Mouse (Mus musculus): ENCODE data around the gene Hoxa4.

Gene Hoxa4

DNA sequence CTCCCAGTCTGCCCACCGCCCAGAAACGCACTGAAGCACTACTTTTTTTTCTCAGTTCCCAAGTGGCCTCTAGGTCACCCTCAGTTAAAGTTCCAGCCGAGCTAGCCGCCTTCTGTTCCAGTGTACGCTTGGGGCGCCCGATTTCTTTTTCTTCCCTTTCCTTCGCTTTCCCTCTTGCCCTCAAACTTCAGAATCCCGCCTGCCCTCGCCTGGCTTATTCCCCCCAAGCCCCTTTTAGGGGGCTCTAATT, 11.5 kb upstream of the Hoxa4 start:
- no peak for DNase-seq

DNA sequence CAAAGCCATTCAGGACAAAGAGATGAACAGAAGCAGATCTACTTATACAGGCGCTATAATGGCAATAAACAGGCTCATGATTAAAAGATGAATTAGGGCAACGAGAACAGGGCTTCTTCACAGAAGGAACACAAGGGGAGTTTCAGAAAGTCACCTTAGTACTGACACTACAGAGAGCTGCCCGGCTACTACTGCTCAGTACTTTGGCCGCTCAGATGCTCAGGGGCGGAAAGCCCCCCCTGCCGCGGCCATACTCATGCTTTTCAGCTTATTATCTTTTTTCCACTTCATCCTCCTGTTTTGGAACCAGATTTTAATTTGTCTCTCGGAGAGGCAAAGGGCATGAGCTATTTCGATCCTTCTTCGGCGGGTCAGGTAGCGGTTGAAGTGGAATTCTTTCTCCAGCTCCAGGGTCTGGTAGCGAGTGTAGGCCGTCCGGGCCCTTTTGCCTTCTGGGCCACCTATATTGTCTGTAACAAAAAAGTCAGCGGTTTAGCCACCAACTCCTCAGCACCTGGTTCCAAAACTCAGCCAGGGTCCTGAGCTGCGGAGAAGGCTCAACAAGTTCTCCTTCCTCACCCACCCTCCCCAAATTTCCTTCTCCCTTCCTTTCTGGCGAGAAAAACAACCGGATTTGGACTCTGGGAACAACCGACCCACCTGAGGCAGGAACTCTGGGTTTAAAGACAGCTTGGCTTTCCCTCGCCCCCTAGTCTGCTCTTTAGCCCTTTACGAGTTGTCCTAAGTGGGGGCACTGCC, 11.0 kb upstream of the Hoxa4 start:
- no peak for DNase-seq

- DNase-seq: no peak
These were observed 9.7 kb upstream of the Hoxa4 start for GRCm38 (mm10) chr6:52201269-52201668.

- DNase-seq: no peak
These were observed 9.2 kb upstream of the Hoxa4 start for GRCm38 (mm10) chr6:52200751-52201250.

DNA sequence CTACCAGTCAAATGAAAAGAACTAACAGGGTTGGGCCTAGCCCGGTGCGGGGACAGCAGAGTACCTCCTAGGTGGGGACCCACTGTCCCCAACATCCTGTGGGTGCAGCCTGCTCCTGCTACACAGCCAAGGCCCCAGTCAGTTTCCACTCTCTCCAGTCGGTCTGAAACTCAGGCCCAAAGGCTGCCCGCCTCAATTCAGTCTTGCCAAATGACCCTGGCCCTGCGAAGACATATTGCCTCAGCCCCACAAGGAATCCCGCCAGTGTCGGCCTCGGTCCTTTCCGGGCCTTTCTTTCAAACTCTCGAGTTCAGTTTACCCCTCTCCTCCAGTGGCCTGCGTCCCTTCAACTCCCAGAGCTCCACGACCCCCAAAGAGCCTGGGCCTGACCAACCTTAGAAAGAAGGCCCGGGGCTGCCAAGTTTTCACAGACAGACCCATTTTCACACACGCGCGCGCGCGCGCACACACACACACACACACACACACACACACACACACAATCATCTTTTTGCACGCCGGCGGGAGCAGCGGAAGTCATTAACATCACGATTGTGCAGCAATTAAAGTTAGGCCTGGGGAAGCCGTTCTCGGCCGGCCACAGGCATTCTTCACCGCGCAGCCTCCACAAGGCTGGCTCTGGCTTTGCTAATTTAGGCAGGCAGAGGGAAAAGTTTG, 8.7 kb upstream of the Hoxa4 start:
- peak; percentile 60 for DNase-seq

- peak; percentile 69 for DNase-seq
These were observed 5.7 kb upstream of the Hoxa4 start for GRCm38 (mm10) chr6:52197271-52197670.

- no peak for DNase-seq
These were observed 5.3 kb upstream of the Hoxa4 start for GRCm38 (mm10) chr6:52196811-52197210.

DNA sequence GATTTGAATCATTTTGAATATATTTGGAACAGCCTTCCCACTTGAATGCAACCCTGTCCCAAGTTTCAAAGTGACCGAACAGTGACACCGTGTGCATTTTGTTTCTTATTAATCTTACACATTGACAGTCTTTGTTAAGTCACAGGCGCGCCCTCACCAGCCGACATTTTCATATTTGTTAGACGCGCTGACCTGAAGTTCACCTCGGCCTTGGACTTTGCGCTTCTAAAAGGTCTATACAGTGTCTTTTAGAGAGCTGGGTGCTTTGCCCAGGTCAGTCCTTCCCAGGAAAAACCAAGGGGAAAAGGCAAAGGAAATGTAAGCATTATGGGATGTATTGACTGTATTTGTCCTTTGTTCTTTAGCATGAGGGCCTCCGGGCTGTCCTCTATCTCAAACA, 3.1 kb upstream of the Hoxa4 start:
- DNase-seq: no peak

GRCm38 (mm10) chr6:52191860-52192550, 452 bp upstream of the Hoxa4 start:
- DNase-seq: peak; percentile 91

DNA sequence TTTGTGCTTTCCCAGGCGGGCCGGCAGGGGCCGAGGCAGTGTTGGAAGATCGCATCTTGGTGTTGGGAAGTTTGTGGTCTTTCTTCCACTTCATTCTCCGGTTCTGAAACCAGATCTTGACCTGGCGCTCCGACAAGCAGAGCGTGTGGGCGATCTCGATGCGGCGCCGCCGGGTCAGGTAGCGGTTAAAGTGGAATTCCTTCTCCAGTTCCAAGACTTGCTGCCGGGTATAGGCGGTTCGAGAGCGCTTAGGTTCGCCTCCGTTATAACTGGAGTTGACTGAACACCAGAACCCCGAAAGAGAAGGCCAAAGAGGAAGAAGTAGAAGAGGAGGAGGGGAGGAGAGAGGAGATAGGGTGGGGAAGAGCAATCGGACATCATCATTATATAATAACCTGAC, 1.1 kb downstream of the Hoxa4 start:
- no peak for DNase-seq

DNA sequence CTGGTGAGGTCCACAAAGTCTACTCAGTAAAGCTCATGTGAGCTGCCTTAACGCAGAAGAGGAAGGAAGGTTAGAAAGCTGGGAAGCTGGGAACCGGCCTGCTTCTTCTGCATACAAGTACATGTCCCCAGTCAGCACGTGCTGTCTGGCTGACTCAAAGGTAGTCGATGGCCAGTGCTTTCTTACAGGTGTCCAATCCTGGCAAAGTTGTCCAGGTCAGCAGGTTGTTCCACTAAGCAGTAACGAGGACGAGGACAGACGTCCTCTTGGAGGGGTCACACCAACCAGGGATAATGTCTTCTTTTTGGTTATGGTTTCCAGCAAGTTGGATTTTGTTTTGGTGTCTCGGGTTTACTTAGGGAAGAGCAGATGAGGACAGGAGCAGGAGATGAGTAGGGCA, 1.6 kb downstream of the Hoxa4 start:
- no peak for DNase-seq

DNA sequence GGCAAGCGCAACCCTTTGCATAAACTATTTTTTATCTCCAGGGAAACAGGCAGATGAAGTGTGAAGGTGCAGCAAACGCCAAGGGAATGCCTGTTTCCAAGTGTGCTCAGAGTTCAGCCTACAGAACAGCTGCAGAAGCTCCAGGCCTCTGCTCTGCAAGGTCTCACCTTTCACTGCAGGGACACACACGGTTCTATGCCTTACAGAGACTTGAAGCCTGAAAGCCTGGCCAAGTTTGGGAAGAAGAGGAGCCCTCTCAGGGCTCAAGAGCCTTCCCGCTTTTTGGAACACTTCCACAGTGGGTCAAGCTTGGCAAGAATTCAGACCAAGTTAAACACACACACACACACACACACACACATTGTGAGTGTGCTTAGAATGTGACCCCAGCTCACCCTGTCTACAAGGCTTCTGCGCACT, 2.4 kb downstream of the Hoxa4 start:
- DNase-seq: no peak

DNA sequence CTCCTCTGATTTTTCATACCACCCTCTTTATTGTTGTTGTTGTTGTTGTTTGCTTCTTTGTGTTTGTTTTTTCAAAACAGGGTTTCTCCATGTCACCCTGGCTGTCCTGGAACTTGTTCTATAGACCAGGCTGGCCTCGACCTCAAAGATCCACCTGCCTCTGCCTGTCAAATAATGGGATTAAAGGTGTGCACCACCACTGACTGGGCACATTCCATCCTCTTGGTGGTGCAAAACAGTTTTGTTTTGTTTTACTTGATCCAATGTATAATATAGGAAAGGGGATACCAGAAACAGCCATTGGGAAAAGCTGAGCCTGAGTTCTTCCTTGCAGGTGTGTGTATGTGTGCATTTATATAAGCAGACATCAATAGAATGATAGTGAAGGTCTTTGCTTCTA, 5.1 kb downstream of the Hoxa4 start:
- DNase-seq: no peak

- DNase-seq: no peak
These were observed 5.7 kb downstream of the Hoxa4 start for GRCm38 (mm10) chr6:52185834-52186233.

DNA sequence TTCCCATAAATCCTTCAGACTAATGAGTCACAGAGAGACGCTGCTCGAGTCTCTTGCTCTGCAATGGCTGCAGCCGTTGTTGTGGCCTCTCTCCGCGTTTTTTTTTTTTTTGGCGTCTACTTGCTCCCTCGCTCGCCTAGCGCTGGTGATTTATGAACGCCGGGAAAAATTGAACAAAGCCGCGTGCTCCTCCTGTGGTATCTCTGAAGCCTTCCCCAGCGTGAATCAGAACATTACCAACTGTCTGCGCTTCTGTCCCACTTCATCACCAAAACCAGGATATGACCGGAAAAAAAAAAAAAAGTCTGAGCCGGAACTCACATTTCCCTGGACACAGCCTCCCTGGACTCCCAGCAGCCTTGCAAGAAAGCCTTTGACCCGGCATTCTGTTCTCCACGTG, 6.3 kb downstream of the Hoxa4 start:
- DNase-seq: no peak

GRCm38 (mm10) chr6:52184668-52185067, 6.9 kb downstream of the Hoxa4 start:
- DNase-seq: no peak

- DNase-seq: no peak
These were observed 8.1 kb downstream of the Hoxa4 start for GRCm38 (mm10) chr6:52183311-52184080.

- no peak for DNase-seq
These were observed 8.8 kb downstream of the Hoxa4 start for GRCm38 (mm10) chr6:52182793-52183192.

DNA sequence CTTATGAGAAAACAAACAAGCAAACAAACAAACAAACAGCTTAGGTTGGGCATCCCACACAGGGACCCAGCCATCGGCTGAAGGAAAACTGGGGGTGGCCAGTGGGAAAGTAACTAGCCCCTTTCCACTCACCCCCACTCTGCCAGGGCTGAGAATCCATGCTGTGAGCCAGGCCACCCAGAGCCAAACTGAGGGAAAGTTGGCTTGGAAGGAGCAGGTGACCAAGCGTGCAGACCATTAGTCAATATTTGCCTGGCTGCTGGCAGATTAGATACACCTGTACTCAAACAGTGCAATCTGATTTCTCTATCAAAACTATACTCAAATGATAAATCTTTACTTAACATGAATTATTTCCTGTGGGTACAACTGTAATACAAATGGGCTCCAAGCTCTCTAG, 9.5 kb downstream of the Hoxa4 start:
- no peak for DNase-seq

GRCm38 (mm10) chr6:52180726-52181125, 10.8 kb downstream of the Hoxa4 start:
- no peak for DNase-seq

DNA sequence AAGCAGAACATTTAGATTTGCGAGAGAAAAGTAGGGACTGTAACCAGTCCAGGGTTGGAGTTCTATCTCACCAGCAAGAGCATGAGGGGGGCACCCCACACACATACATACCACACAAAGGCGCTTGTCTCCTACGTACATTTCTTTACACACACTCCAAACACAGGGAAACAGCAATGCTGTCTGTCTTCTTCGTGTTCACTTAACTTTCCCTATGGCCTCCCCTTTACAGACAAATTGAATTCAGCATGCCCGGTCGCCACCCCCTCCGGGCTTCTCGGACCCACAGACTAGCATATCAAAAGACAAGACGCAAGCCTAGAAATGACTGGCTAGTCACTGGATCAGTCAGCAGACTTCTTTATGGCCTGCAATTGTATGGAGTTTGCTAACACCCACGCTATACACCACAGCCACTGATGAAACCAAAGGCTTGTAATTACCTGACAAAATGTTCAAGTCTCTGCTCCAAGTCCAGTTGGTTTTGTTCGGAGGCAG, 11.3 kb downstream of the Hoxa4 start:
- DNase-seq: no peak

DNA sequence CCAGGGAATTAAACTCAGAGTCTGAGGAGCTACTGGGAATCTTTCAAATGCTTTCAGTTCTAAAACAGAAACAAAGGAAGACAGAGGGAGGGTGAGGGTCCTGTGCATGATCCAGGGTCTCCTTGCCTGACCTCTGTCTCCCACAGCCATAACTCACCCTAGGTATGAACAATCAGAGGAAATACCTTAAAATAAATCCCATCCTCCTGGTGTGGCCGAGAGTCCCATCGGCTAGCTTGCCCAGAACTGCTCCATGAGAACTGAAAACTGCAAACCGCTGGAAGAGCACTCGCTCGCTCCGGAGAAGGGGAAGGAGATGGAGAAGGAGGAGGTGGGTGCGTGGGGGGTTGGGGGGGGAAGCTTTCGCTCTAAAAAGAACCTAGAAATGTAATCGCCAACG, 11.9 kb downstream of the Hoxa4 start:
- DNase-seq: no peak
